Mouse (Mus musculus): ENCODE results near the gene Tm6sf1. TPM values are rescaled to one million over a fixed set of nuclear protein-coding genes. Genes with fewer than 3 reads are reported as not detected.

Tm6sf1 gene
- polyA plus RNA-seq, 1 experiment from 2014 or later: 16.8 TPM

DNA sequence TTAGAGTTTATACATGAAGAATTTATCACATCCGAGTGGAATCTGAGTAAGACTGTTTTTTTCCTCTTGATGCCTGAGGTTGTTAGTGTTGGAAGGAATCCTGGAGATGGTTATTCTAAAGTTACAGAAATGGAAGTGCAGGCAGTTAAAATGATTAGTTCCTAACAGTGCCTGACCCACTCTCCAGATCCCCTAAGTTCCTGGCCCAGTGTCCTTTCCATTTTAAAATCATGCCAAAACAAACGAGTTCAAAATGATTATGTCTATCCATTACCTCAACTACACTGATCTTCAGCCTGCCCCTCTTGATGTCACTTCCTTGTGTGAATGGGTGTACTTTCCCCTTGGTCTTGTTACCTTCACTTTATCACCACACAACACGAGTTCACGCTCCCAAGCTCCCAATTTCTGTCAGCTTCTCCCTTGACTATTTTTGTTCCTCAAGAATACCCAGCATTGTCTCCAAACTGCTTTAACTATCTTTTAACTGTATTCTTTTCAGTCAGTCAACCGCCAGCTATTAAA lies 73.8 kb downstream of the Tm6sf1 start:
- Histone ChIP-seq H3K9ac (ENCODE audit: low read length) (peak overlapping the region; percentile 98), H3K27me3 (ENCODE audit: control insufficient read depth, insufficient read depth, low read length) (no peaks in the 10 kb centered on the region), H3K4me2 (ENCODE audit: low read depth) (peak overlapping the region; percentile 80), H3K4me1 (ENCODE audit: control insufficient read depth, insufficient read depth, low read length) (peaks cover 13% of the 10 kb centered on the region), H3K36me3 (ENCODE audit: control insufficient read depth, insufficient read depth, low read length) (no peaks in the 10 kb centered on the region), H3K4me3 (ENCODE audit: low read depth, low read length) (peak overlapping the region; percentile 70), H3K9me3 (ENCODE audit: control insufficient read depth, low read length) (no peaks in the 10 kb centered on the region), H3K27ac (ENCODE audit: low read depth, low read length) (no peak overlapping the region)
- 38% methylated on average over 5 of the region's 5 CpGs for WGBS
- ATAC-seq (ENCODE audit: insufficient read depth, low FRiP score, low TSS enrichment) (no peak), DNase-seq (ENCODE audit: low spot score) (no peak)

DNA sequence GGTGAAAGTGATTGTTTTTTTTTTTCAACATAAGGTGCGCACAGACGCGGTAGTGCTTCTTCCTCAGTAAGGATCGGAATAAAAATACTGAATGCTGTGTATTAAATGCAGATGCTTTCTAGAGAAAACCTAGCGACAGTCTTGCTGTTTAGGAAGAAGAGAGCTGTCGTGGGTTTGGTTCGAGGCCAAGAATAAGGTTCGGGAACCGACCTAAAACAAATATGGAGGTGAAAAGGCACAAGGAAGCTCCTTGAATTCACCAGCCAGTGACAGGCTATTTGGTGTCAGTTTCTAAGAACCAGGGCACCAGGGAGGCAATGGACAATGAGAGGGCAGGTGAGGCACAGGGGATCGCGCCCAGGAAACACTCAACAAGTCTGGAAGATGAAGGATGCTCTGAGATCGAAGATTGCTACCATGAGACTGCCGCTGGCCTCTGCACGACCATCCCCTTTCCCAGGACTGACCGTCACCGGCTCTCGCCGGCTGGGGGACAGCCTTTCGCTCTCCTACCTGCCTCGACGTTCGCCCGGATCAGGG lies 74.3 kb downstream of the Tm6sf1 start:
- 7% methylated on average over 23 of the region's 23 CpGs for WGBS
- Histone ChIP-seq H3K9ac (ENCODE audit: low read length) (peak overlapping the region; percentile 98), H3K27me3 (ENCODE audit: control insufficient read depth, insufficient read depth, low read length) (no peaks in the 10 kb centered on the region), H3K4me2 (ENCODE audit: low read depth) (peak overlapping the region; percentile 80), H3K9me3 (ENCODE audit: control insufficient read depth, low read length) (no peaks in the 10 kb centered on the region), H3K4me3 (ENCODE audit: low read depth, low read length) (peak overlapping the region; percentile 70), H3K4me1 (ENCODE audit: control insufficient read depth, insufficient read depth, low read length) (peaks cover 13% of the 10 kb centered on the region), H3K36me3 (ENCODE audit: control insufficient read depth, insufficient read depth, low read length) (no peaks in the 10 kb centered on the region), H3K27ac (ENCODE audit: low read depth, low read length) (peak overlapping the region; percentile 95)
- DNase-seq (ENCODE audit: low spot score) (no peak), ATAC-seq (ENCODE audit: insufficient read depth, low FRiP score, low TSS enrichment) (peak; percentile 51; the same call in 1 of the 2 replicates)

DNA sequence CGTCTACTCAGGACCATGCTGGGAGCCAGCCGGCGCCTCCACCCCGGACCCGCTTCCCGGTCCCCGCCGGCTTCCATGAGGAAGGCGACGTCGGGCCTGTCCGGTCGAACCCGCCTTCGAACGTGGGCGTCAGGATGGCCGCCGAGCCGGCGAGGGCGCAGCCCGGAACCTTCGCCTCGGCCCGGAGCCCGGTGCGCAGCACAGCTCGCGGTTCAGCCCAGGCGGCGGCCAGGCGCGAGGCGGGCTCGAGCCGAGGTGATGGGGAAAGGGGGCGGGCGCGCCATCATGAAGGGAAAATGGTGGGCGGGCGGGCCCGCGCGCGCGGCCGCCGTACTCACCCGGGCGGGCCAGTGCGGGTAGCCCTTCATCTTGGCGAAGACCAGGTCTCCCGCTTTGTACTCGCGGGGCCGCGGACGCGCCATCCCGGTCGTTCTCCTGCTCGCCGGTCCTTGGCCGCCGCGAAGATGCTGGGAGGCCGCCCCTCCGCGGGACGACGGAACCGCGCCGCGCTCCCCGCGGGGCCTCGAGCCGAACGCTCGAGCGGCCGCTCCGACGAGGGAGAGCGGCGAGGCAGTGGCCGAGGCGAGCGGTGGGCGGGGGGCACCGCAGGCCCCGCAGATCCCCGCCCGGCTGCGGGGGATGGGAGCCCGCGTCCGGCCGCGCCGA lies 74.9 kb downstream of the Tm6sf1 start:
- Histone ChIP-seq H3K9ac (ENCODE audit: low read length) (peak overlapping the region; percentile 98), H3K9me3 (ENCODE audit: control insufficient read depth, low read length) (no peaks in the 10 kb centered on the region), H3K27ac (ENCODE audit: low read depth, low read length) (peak overlapping the region; percentile 95), H3K36me3 (ENCODE audit: control insufficient read depth, insufficient read depth, low read length) (no peaks in the 10 kb centered on the region), H3K4me3 (ENCODE audit: low read depth, low read length) (peak overlapping the region; percentile 70), H3K4me1 (ENCODE audit: control insufficient read depth, insufficient read depth, low read length) (peaks cover 13% of the 10 kb centered on the region), H3K4me2 (ENCODE audit: low read depth) (peak overlapping the region; percentile 80), H3K27me3 (ENCODE audit: control insufficient read depth, insufficient read depth, low read length) (no peaks in the 10 kb centered on the region)
- peak; percentile 65 for ATAC-seq (ENCODE audit: insufficient read depth, low FRiP score, low TSS enrichment)
- WGBS: under 1% methylated on average over 66 of the region's 103 CpGs
- peak; percentile 75 for DNase-seq (ENCODE audit: low spot score)

Other genes starting within 250 kb of the Tm6sf1 start
- gene Homer2, start 151.5 kb upstream of the Tm6sf1 start, polyA plus RNA-seq (2014; fragmentation: Nextera tagmentation; extraction: Ambion mirVana): 18.1 and 18.4 TPM in 2 replicates
- gene Ramac, start 96.1 kb upstream of the Tm6sf1 start, polyA plus RNA-seq (2014; fragmentation: Nextera tagmentation; extraction: Ambion mirVana): 107 and 109 TPM in 2 replicates
- 46.4 and 46.7 TPM in 2 replicates for gene 3110040N11Rik, start 69.5 kb upstream of the Tm6sf1 start, polyA plus RNA-seq (2014; fragmentation: Nextera tagmentation; extraction: Ambion mirVana)
- gene Btbd1, start 29.6 kb upstream of the Tm6sf1 start, polyA plus RNA-seq (2014; fragmentation: Nextera tagmentation; extraction: Ambion mirVana): 94.1 and 100 TPM in 2 replicates
- not detected in 2 replicates for gene Gm10160, start 3.2 kb upstream of the Tm6sf1 start, polyA plus RNA-seq (2014; fragmentation: Nextera tagmentation; extraction: Ambion mirVana)
- 37.5 and 40.3 TPM in 2 replicates for gene Hdgfl3, start 75.5 kb downstream of the Tm6sf1 start, polyA plus RNA-seq (2014; fragmentation: Nextera tagmentation; extraction: Ambion mirVana)
- gene Bnc1, start 133.3 kb downstream of the Tm6sf1 start, polyA plus RNA-seq (2014; fragmentation: Nextera tagmentation; extraction: Ambion mirVana): 3.3 and 4.6 TPM in 2 replicates

Measured in neural tube, embryonic 11.5 days (tissue).